Mouse (Mus musculus): ENCODE results near the gene Nme7.

- TF ChIP-seq POLR2A (IDR thresholded peaks at IDR 0.05; ENCODE audit: insufficient read length, low read depth) (no peak), CEBPB (IDR thresholded peaks at IDR 0.05; ENCODE audit: insufficient read depth, poor library complexity, severe bottlenecking) (no peak), TCF12 (IDR thresholded peaks at IDR 0.05; ENCODE audit: insufficient read depth, poor library complexity, severe bottlenecking) (no peak), E2F4 (IDR thresholded peaks at IDR 0.05; ENCODE audit: insufficient read depth) (no peak), REST (IDR thresholded peaks at IDR 0.05; ENCODE audit: insufficient read depth, insufficient read length) (no peak)
Measured at GRCm38 (mm10) chr1:164468329-164468728, 164.4 kb downstream of the Nme7 start.

Data from myocyte (in vitro differentiated cells).